Mouse (Mus musculus): ENCODE measurements around the gene Bsph2.
A peak's percentile ranks its signal among the peaks of the same experiment; 100 is the strongest.

Gene Bsph2

DNA sequence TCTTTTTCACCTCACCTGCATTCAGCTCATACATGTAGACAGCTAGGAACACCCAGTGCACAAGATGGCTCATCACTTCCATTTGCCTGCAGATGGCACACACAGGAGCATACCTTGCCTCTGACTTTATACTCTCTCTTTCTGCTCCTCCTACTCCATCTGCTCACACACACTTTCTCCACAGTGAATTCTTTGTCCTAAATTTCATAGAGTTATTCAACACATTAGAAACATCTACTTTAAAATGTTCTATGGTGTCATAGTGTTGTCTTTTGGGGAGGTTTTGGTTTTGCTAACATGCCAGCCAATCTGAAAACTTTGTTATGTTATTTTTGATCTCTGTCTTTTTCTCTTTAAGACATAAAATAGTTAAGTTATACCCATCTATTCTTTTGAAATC is at the start of gene Bsph2:
Gene Bsph2 (minus strand): TSS at position 101 of the 400 bp plus-strand sequence.
- DNase-seq (ENCODE audit: low read depth, low spot score), result no peak

DNA sequence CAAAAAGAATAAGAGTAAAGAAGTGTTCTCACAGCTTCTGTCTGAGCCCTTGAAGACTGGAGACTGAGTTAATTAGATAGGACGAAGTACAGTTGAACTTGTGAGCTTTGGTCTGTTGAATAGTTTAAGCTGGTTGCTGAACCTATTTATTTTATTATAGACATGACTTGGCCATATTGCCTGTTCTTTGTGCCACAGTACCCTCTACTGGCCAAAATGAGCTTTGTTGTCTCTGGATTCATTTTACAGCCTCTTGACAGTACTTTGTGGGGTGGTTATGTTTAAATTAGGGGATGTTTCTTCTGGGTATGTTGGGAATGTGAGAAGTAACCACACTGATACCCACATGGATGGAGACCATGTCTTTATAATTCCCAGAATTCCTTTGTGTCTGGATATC is 59.3 kb downstream of the Bsph2 start:
- DNase-seq (ENCODE audit: low read depth, low spot score), result peak; percentile 58
